Mouse (Mus musculus): ENCODE measurements at regions not wholly inside any gene's neighbourhood (a gene's known extent, or its start where the extent isn't known, plus 50 kb on each side); places are given as distances from the start of the nearest gene placed in this dataset.
"Not testable (repeated sequence)": the region's sequence is repeated elsewhere in the genome, so short reads cannot be mapped to it uniquely, and the experiment has no call there.

DNA sequence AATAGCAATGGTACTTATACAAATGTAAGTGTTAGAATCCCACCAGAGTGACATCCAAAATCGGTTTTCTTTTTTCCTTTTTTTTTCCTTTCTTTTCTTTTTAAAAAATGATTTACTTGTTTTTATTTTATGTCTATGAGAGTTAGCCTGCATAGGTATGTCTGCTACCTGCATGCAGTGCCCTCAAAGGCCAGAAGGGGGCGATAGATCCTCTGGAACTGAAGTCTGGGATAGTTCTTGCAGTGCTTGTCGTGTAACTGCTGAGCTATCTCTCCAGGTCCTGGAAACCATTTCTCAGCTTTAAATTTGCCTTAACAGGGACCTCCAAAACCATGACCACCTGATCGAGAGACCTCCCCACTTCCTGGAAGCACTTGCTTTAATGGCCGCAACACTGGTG, 93.8 kb downstream of the Defb7 start:
- DNase-seq (ENCODE audit: low read depth, low spot score) = peak; percentile 1

DNA sequence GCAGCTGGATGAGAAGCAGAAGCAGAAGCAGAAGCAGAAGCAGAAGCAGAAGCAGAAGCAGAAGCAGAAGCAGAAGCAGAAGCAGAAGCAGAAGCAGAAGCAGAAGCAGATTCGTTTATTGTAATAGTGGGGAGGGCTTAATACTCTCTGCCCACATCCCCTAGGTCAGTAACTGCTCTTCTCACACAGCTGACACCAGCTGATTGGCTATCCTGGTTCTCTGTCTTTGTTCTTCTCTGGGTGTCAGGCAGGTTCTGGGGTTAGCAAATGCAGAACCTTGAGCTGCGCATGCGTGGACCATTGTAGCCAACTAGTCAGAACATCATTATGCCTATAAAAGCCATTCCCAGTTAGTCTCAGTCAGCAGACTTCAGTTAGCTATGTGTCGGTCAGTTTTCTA, 106.6 kb downstream of the Defb7 start:
- not testable (repeated sequence) for DNase-seq (ENCODE audit: low read depth, low spot score)

DNA sequence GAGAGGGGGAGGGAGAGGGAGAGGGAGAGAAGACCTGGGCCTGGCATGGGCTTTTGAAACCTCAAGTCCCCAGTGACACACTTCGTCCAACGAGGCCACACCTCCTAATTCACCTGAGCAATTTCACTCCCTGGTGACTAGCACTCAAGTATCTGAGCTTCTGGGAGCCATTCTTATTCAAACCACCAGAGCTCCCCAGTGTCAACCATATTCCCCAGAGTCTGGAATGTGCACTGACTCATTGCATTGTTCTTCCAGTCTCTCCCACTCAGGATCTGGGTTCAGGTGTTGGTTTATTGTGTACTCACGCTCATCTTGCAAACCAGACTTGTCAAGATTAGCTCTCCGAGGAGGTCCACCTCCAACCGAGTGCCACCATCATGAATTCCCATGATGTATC, 111.7 kb downstream of the Defb7 start:
- DNase-seq (ENCODE audit: low read depth, low spot score) = no peak

DNA sequence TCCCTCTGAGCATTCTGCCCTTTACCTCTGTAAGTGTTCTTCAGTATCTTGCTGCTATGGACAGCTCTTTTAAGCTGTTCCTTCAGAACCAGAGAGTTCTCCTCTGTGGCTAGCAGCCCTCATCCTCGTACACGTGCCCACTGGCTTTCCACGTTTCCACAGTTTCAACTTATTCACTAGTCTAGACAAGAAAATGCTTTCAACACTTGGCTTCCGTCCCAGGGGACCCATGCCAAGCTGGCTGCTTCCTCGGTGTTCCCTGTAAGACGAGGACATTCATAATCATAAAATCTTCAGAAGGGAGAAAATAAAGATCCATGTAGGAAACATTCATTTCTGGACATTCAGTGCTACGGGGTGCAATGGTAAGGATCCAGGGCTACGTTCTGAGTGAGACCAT, 101.9 kb upstream of the 4930467E23Rik start:
- DNase-seq (ENCODE audit: low read depth, low spot score) = no peak

DNA sequence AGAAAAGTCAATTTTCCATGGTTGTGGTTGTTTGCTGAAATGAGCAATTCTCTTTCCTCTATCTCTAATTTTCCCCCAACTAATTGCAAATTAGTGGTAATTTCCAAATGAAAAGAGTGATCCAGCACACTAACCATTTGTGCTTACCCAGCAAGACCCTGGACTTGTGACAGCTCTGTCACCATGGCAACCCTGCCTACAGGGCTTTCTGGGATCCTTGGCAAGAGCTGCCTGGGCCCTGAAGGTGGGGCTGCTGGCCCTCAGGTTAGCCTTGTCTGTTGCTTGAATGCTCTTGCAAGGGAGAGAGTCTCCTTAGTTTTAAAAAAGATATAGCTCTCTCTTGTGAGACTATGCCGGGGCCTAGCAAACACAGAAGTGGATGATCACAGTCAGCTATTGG, 80.8 kb upstream of the 4930467E23Rik start:
- not testable (repeated sequence) for DNase-seq (ENCODE audit: low read depth, low spot score)
